Comparison of ENCODE assay signal across 34 mouse cellular contexts in genomic region chr17:35505776-35506175, GRCm38 (mm10). TPM values are rescaled to one million over a fixed set of nuclear protein-coding genes. Genes with fewer than 3 reads are reported as not detected.
A peak's percentile ranks its signal among the peaks of the same experiment; 100 is the strongest.
DNase-seq lines count a peak whose midpoint lies in the region; ATAC-seq and TF ChIP-seq lines count a peak whose summit lies in the region.
"Had no signal": no experiment of that assay in that cellular context is flagged by ENCODE, and none has a peak within 500 bp of the region (broad histone marks: within the 10 kb centered on the region; RNA-seq: fewer than 3 reads in every experiment).

Gene Pou5f1 (plus strand): TSS chr17:35506018.

- DNase-seq in heart, postnatal 4 days: no peak
- DNase-seq in midbrain, embryonic 11.5 days (ENCODE audit: low spot score, missing footprints): peak; percentile 69
- no peak for DNase-seq in spleen, postnatal 10 days (ENCODE audit: low spot score in 2 of 2)
- no peak for DNase-seq in gastrocnemius, postnatal 14 days
- DNase-seq: adrenal gland, adult 8-10 months; cerebellum, adult 8-10 months; cerebellum, postnatal 25 days; gastrocnemius, adult 2 months; heart, adult 2 months; kidney, adult 9 months; kidney, postnatal 10 days; liver; lung, postnatal 4 days; right cerebral cortex, adult 18-20 months; spleen, adult 18-20 months; thymus, postnatal 14 days had no signal

- ATAC-seq in heart, embryonic 12.5 days (ENCODE audit: insufficient number of reproducible peaks, low FRiP score): 0 out of 2 replicates have a peak, but pooled peaks have one; percentile 7
- ATAC-seq in midbrain, embryonic 11.5 days (ENCODE audit: low FRiP score): no peak
- ATAC-seq in midbrain, embryonic 16.5 days: no peak
- ATAC-seq: forebrain, embryonic 16.5 days; intestine, postnatal 0 days; midbrain, embryonic 15.5 days had no signal

- H3K9ac ChIP-seq in heart, embryonic 12.5 days: no peak within 1 kb of the TSS
- no peak within 1 kb of the TSS for H3K9ac ChIP-seq in midbrain, embryonic 11.5 days (ENCODE audit: low read length)
- no peak within 1 kb of the TSS for H3K9ac ChIP-seq in midbrain, embryonic 16.5 days (ENCODE audit: low read depth, low read length)
- H3K9ac ChIP-seq: embryonic facial prominence, embryonic 12.5 days; heart, embryonic 13.5 days; hindbrain, embryonic 12.5 days; liver, embryonic 15.5 days; midbrain, embryonic 15.5 days had no signal

- peaks cover 66% of the 10 kb centered on the region for H3K27me3 ChIP-seq in heart, embryonic 12.5 days (replicated peaks)
- H3K27me3 ChIP-seq in midbrain, embryonic 11.5 days (ENCODE audit: control insufficient read depth, insufficient read depth, low read length): peaks cover 28% of the 10 kb centered on the region
- peaks cover 25% of the 10 kb centered on the region for H3K27me3 ChIP-seq in midbrain, embryonic 16.5 days (ENCODE audit: control insufficient read depth, insufficient read depth, low read depth, low read length)

- no peak within 1 kb of the TSS for H3K4me3 ChIP-seq in heart, embryonic 12.5 days
- no peak within 1 kb of the TSS for H3K4me3 ChIP-seq in midbrain, embryonic 11.5 days (ENCODE audit: low read depth, low read length)
- H3K4me3 ChIP-seq in midbrain, embryonic 16.5 days (ENCODE audit: low read depth, low read length): no peak within 1 kb of the TSS
- no peak within 1 kb of the TSS for H3K4me3 ChIP-seq in bone marrow, adult 2 months (replicated peaks; ENCODE audit: control insufficient read depth, low read depth, low read length)
- H3K4me3 ChIP-seq: embryonic facial prominence, embryonic 12.5 days; gastrocnemius, adult 2 months; heart, adult 2 months; heart, embryonic 13.5 days; hindbrain, embryonic 12.5 days; liver, embryonic 15.5 days; megakaryocyte, embryonic 14.5 days; midbrain, embryonic 15.5 days had no signal

- H3K36me3 ChIP-seq in heart, embryonic 12.5 days: no peaks in the 10 kb centered on the region
- no peaks in the 10 kb centered on the region for H3K36me3 ChIP-seq in midbrain, embryonic 11.5 days (ENCODE audit: control insufficient read depth, insufficient read depth, low read length)
- no peaks in the 10 kb centered on the region for H3K36me3 ChIP-seq in midbrain, embryonic 16.5 days (ENCODE audit: control insufficient read depth, insufficient read depth, low read length)
- H3K36me3 ChIP-seq: embryonic facial prominence, embryonic 12.5 days; heart, embryonic 13.5 days; hindbrain, embryonic 12.5 days; liver, embryonic 15.5 days; midbrain, embryonic 15.5 days had no signal

- no peak for TF ChIP-seq CTCF in bone marrow, adult 2 months (IDR thresholded peaks at IDR 0.05; ENCODE audit: control insufficient read depth, insufficient read depth, low read length)

- no peaks in the 10 kb centered on the region for H3K9me3 ChIP-seq in heart, embryonic 12.5 days (replicated peaks)
- H3K9me3 ChIP-seq in midbrain, embryonic 11.5 days (ENCODE audit: control insufficient read depth, low read length): no peaks in the 10 kb centered on the region
- H3K9me3 ChIP-seq in midbrain, embryonic 16.5 days (replicated peaks; ENCODE audit: control insufficient read depth, low read length, poor library complexity, severe bottlenecking): no peaks in the 10 kb centered on the region
- H3K9me3 ChIP-seq: embryonic facial prominence, embryonic 12.5 days; heart, embryonic 13.5 days; hindbrain, embryonic 12.5 days; liver, embryonic 15.5 days; megakaryocyte, embryonic 14.5 days; midbrain, embryonic 15.5 days had no signal

- H3K4me2 ChIP-seq in heart, embryonic 12.5 days: no peak within 1 kb of the TSS
- no peak within 1 kb of the TSS for H3K4me2 ChIP-seq in midbrain, embryonic 11.5 days
- H3K4me2 ChIP-seq in midbrain, embryonic 16.5 days (ENCODE audit: low read length): no peak within 1 kb of the TSS
- H3K4me2 ChIP-seq: embryonic facial prominence, embryonic 12.5 days; heart, embryonic 13.5 days; hindbrain, embryonic 12.5 days; liver, embryonic 15.5 days; midbrain, embryonic 15.5 days had no signal

- 28% methylated on average over 13 of the region's 13 CpGs for WGBS in heart, embryonic 12.5 days
- 25% methylated on average over 12 of the region's 13 CpGs for WGBS in midbrain, embryonic 11.5 days
- 31% methylated on average over 13 of the region's 13 CpGs for WGBS in midbrain, embryonic 16.5 days
- whole genome bisulfite sequencing in bone marrow, adult 2 months: 51% methylated on average over 13 of the region's 13 CpGs

- peaks cover 10% of the 10 kb centered on the region for H3K4me1 ChIP-seq in heart, embryonic 12.5 days (replicated peaks)
- H3K4me1 ChIP-seq in midbrain, embryonic 11.5 days (ENCODE audit: control insufficient read depth, insufficient read depth, low read length): 0 out of 2 replicates have a peak, but pooled peaks cover 4% of the 10 kb centered on the region
- H3K4me1 ChIP-seq in midbrain, embryonic 16.5 days (ENCODE audit: control insufficient read depth, insufficient read depth, low read length): no peaks in the 10 kb centered on the region
- H3K4me1 ChIP-seq in bone marrow, adult 2 months (ENCODE audit: control insufficient read depth, insufficient read depth, low read length): no peaks in the 10 kb centered on the region
- H3K4me1 ChIP-seq: liver, embryonic 15.5 days; midbrain, embryonic 15.5 days had no signal

- TF ChIP-seq POLR2A in bone marrow, adult 2 months (IDR thresholded peaks at IDR 0.05; ENCODE audit: borderline replicate concordance, control insufficient read depth, low read depth, low read length): no peak

- intact Hi-C loops in gastrocnemius, postnatal 14 days (cut with DNase I; ENCODE audit: low total_unique reads): no loop called here

- H3K27ac ChIP-seq in heart, embryonic 12.5 days (ENCODE audit: poor library complexity, severe bottlenecking): no peak within 1 kb of the TSS
- H3K27ac ChIP-seq in midbrain, embryonic 11.5 days (ENCODE audit: low read depth, low read length): no peak within 1 kb of the TSS
- H3K27ac ChIP-seq in midbrain, embryonic 16.5 days (ENCODE audit: low read length): no peak within 1 kb of the TSS
- no peak within 1 kb of the TSS for H3K27ac ChIP-seq in bone marrow, adult 2 months (ENCODE audit: control insufficient read depth, insufficient read depth, low read depth, low read length, poor library complexity)
- H3K27ac ChIP-seq: embryonic facial prominence, embryonic 12.5 days; gastrocnemius, adult 2 months; heart, adult 2 months; heart, embryonic 13.5 days; hindbrain, embryonic 12.5 days; liver, embryonic 15.5 days; midbrain, embryonic 15.5 days had no signal

RNA-seq across cellular contexts. Expression of gene Pou5f1, which starts in this region (rescaled TPM):
- polyA plus RNA-seq in heart, embryonic 12.5 days (2016; fragmentation: Nextera tagmentation; extraction: Ambion mirVana): not detected in 2 replicates
- not detected for total RNA-seq in heart, postnatal 4 days (2021)
- not detected in 2 replicates for polyA plus RNA-seq in midbrain, embryonic 11.5 days (2014; fragmentation: Nextera tagmentation; extraction: Ambion mirVana)
- 0.37 TPM in 1 of 2 replicates, not detected in the other for polyA plus RNA-seq in midbrain, embryonic 16.5 days (2015; fragmentation: Nextera tagmentation; extraction: Ambion mirVana)
- 102 TPM in 1 of 2 replicates, not detected in the other for polyA plus RNA-seq in bone marrow, adult 2 months (2011; ENCODE audit: insufficient read depth, insufficient read length, low replicate concordance, missing spikeins)
- not detected for total RNA-seq in gastrocnemius, postnatal 14 days (2021)
- total RNA-seq: gastrocnemius, adult 2 months; heart, adult 2 months; heart, postnatal 25 days had no signal
- polyA plus RNA-seq: C2C12; embryonic facial prominence, embryonic 12.5 days; forebrain, embryonic 11.5 days; forebrain, embryonic 16.5 days; heart, adult 2 months; heart, embryonic 13.5 days; hindbrain, embryonic 12.5 days; intestine, postnatal 0 days; large intestine, adult 2 months; liver, embryonic 15.5 days; lung, embryonic 16.5 days; neural tube, embryonic 11.5 days; urinary bladder, adult 2 months had no signal

Comparison
In these comparisons a context has a peak if more than half of its experiments do, and no peak if none do; other contexts are left out.
1. Peak in ATAC-seq in heart, embryonic 12.5 days; RNA of the gene not detected or under 1 TPM.
2. Peak in DNase-seq in midbrain, embryonic 11.5 days; RNA of the gene not detected or under 1 TPM.